Mouse (Mus musculus) CH12.LX (cell line): ENCODE data around the gene Tmem243. TPM values are rescaled to one million over a fixed set of nuclear protein-coding genes. Genes with fewer than 3 reads are reported as not detected.

Experiments used
- DNase-seq: peaks from one replicate; pipeline ENCODE4 v3.0.0-alpha.2; 2013; ENCODE audit errors: extremely low read depth
- H3K27ac ChIP-seq: 2 replicates; pipeline ENCODE4 v1.5.1; 2012; ENCODE audit warnings: low read depth, mild to moderate bottlenecking, control low read depth, moderate library complexity; ENCODE audit not compliant: insufficient read depth
- H3K27me3 ChIP-seq: replicated peaks from 2 replicates; pipeline ENCODE3; 2012; ENCODE audit warnings: inconsistent platforms
- H3K36me3 ChIP-seq, 2 experiments: replicated peaks in 1 of 2; 2 replicates each; pipeline versions ENCODE3 to v1.6.1; 2012; ENCODE audit warnings: inconsistent platforms in 1 of 2, low read length in 1 of 2, mild to moderate bottlenecking in 1 of 2, mixed read lengths in 1 of 2, moderate library complexity in 1 of 2; ENCODE audit not compliant: control insufficient read depth in 1 of 2, insufficient read depth in 1 of 2
- H3K4me1 ChIP-seq, 2 experiments: 2 replicates each; pipeline ENCODE4 v1.6.1; 2012; ENCODE audit warnings: inconsistent platforms in 1 of 2, moderate library complexity in 1 of 2; ENCODE audit not compliant: insufficient read depth in 2 of 2, control insufficient read depth in 1 of 2
- H3K4me2 ChIP-seq: 2 replicates; pipeline ENCODE4 v1.6.1; 2012; ENCODE audit warnings: low read depth, mild to moderate bottlenecking, control low read depth; ENCODE audit not compliant: poor library complexity, insufficient read depth, severe bottlenecking
- H3K4me3 ChIP-seq, 3 experiments: fragments of 150-350 bp in 1 of 3; sonication (generic) in 1 of 3; replicated peaks in 1 of 3; 2 replicates each; pipeline versions ENCODE3 to v1.5.1; 2011 to 2012; ENCODE audit warnings: low read depth in 2 of 3, low read length in 2 of 3, mild to moderate bottlenecking in 2 of 3, moderate library complexity in 2 of 3, control low read depth in 1 of 3, improper control_type of control experiment in 1 of 3, inconsistent platforms in 1 of 3, mixed read lengths in 1 of 3; ENCODE audit not compliant: poor library complexity in 1 of 3
- H3K79me2 ChIP-seq: replicated peaks from 2 replicates; pipeline ENCODE4 v1.6.1; 2012; ENCODE audit warnings: mild to moderate bottlenecking, moderate library complexity; ENCODE audit not compliant: control insufficient read depth, poor library complexity, insufficient read depth, severe bottlenecking; ENCODE audit errors: extremely low read depth
- H3K9ac ChIP-seq: 2 replicates; pipeline ENCODE4 v1.6.1; 2012; ENCODE audit warnings: low read depth, mild to moderate bottlenecking, control low read depth, moderate library complexity; ENCODE audit not compliant: insufficient read depth
- H3K9me3 ChIP-seq: replicated peaks from 2 replicates; pipeline ENCODE3; 2012; ENCODE audit warnings: low read length, inconsistent platforms, mixed read lengths
- BHLHE40 ChIP-seq: IDR thresholded peaks from 2 replicates; pipeline ENCODE4 v1.6.1; 2011; ENCODE audit warnings: mild to moderate bottlenecking, low read depth, low read length, improper control_type of control experiment
- CHD2 ChIP-seq: IDR thresholded peaks from 2 replicates; pipeline ENCODE4 v1.6.1; 2011; ENCODE audit warnings: low read length, improper control_type of control experiment
- CTCF ChIP-seq, 2 experiments: IDR thresholded peaks in 1 of 2; conservative IDR thresholded peaks in 1 of 2; 2 replicates each; pipeline ENCODE4 v1.5.1; 2011 to 2012; ENCODE audit warnings: low read depth in 2 of 2, low read length in 2 of 2, improper control_type of control experiment in 1 of 2, inconsistent platforms in 1 of 2, mild to moderate bottlenecking in 1 of 2, moderate library complexity in 1 of 2
- E2F4 ChIP-seq: IDR thresholded peaks from 2 replicates; pipeline ENCODE4 v1.6.1; 2011; ENCODE audit warnings: low read depth, low read length, improper control_type of control experiment; ENCODE audit not compliant: insufficient replicate concordance
- ELF1 ChIP-seq: IDR thresholded peaks from 2 replicates; pipeline ENCODE4 v1.6.1; 2014; ENCODE audit warnings: low read depth, mild to moderate bottlenecking, inconsistent platforms, low read length, improper control_type of control experiment
- EP300 ChIP-seq: IDR thresholded peaks from 2 replicates; pipeline ENCODE4 v1.6.1; 2011; ENCODE audit warnings: low read length, improper control_type of control experiment
- GABPA ChIP-seq: IDR thresholded peaks from 2 replicates; pipeline ENCODE4 v1.6.1; 2012; ENCODE audit warnings: low read depth, low read length, improper control_type of control experiment, inconsistent platforms; ENCODE audit not compliant: insufficient replicate concordance
- HCFC1 ChIP-seq: IDR thresholded peaks from 2 replicates; pipeline ENCODE4 v1.6.1; 2012; ENCODE audit warnings: low read depth, mild to moderate bottlenecking, inconsistent platforms, low read length, improper control_type of control experiment
- IRF4 ChIP-seq: IDR thresholded peaks from 2 replicates; pipeline ENCODE4 v1.6.1; 2014; ENCODE audit warnings: low read depth, mild to moderate bottlenecking, inconsistent platforms, low read length, improper control_type of control experiment
- MAFK ChIP-seq: IDR thresholded peaks from 2 replicates; pipeline ENCODE4 v1.6.1; 2011; ENCODE audit warnings: low read length, improper control_type of control experiment; ENCODE audit not compliant: insufficient replicate concordance
- MAX ChIP-seq: IDR thresholded peaks from 2 replicates; pipeline ENCODE4 v1.6.1; 2011; ENCODE audit warnings: low read length, improper control_type of control experiment
- MAZ ChIP-seq: IDR thresholded peaks from 2 replicates; pipeline ENCODE4 v1.6.1; 2012; ENCODE audit warnings: low read depth, mild to moderate bottlenecking, inconsistent platforms, low read length, improper control_type of control experiment, moderate library complexity
- MEF2A ChIP-seq: IDR thresholded peaks from 2 replicates; pipeline ENCODE4 v1.6.1; 2014; ENCODE audit warnings: low read depth, mild to moderate bottlenecking, inconsistent platforms, low read length, improper control_type of control experiment, borderline replicate concordance
- MXI1 ChIP-seq: IDR thresholded peaks from 2 replicates; pipeline ENCODE4 v1.6.1; 2011; ENCODE audit warnings: mild to moderate bottlenecking, low read depth, low read length, improper control_type of control experiment
- NELFE ChIP-seq: IDR thresholded peaks from 2 replicates; pipeline ENCODE4 v1.6.1; 2011; ENCODE audit warnings: low read depth, low read length, improper control_type of control experiment
- NRF1 ChIP-seq: IDR thresholded peaks from 2 replicates; pipeline ENCODE4 v1.6.1; 2014; ENCODE audit warnings: low read depth, mild to moderate bottlenecking, inconsistent platforms, low read length, improper control_type of control experiment, moderate library complexity
- PAX5 ChIP-seq: IDR thresholded peaks from 2 replicates; pipeline ENCODE4 v1.6.1; 2012; ENCODE audit warnings: low read length, inconsistent platforms, mixed read lengths
- POLR2A ChIP-seq: IDR thresholded peaks from 2 replicates; pipeline ENCODE4 v1.6.1; 2011; ENCODE audit warnings: low read depth, mild to moderate bottlenecking, improper control_type of control experiment, low read length
- POLR2AphosphoS2 ChIP-seq: IDR thresholded peaks from 2 replicates; pipeline ENCODE4 v1.6.1; 2011; ENCODE audit warnings: low read depth, low read length, improper control_type of control experiment
- RAD21 ChIP-seq: IDR thresholded peaks from 2 replicates; pipeline ENCODE4 v1.6.1; 2011; ENCODE audit warnings: low read depth, mild to moderate bottlenecking, low read length, improper control_type of control experiment, moderate library complexity
- RCOR1 ChIP-seq: conservative IDR thresholded peaks from 2 replicates; pipeline ENCODE4 v1.6.1; 2012; ENCODE audit warnings: low read depth, mild to moderate bottlenecking, inconsistent platforms, low read length, improper control_type of control experiment
- SIN3A ChIP-seq: IDR thresholded peaks from 2 replicates; pipeline ENCODE4 v1.6.1; 2012; ENCODE audit warnings: low read length, improper control_type of control experiment, inconsistent platforms
- SMC3 ChIP-seq: IDR thresholded peaks from 2 replicates; pipeline ENCODE4 v1.6.1; 2011; ENCODE audit warnings: low read depth, low read length, improper control_type of control experiment
- TCF12 ChIP-seq: IDR thresholded peaks from 2 replicates; pipeline ENCODE4 v1.6.1; 2014; ENCODE audit warnings: low read depth, mild to moderate bottlenecking, inconsistent platforms, low read length, improper control_type of control experiment
- USF1 ChIP-seq: IDR thresholded peaks from 2 replicates; pipeline ENCODE4 v1.6.1; 2014; ENCODE audit warnings: low read depth, mild to moderate bottlenecking, inconsistent platforms, low read length, improper control_type of control experiment
- USF2 ChIP-seq: conservative IDR thresholded peaks from 2 replicates; pipeline ENCODE4 v1.6.1; 2011; ENCODE audit warnings: low read depth, low read length, improper control_type of control experiment
- ZKSCAN1 ChIP-seq: IDR thresholded peaks from 2 replicates; pipeline ENCODE4 v1.6.1; 2012; ENCODE audit warnings: low read depth, inconsistent platforms, low read length, improper control_type of control experiment, borderline replicate concordance
- ZMIZ1 ChIP-seq: IDR thresholded peaks from 2 replicates; pipeline ENCODE4 v1.6.1; 2012; ENCODE audit warnings: low read depth, mild to moderate bottlenecking, inconsistent platforms, low read length, improper control_type of control experiment
- ZNF384 ChIP-seq: IDR thresholded peaks from 2 replicates; pipeline ENCODE4 v1.6.1; 2012; ENCODE audit warnings: low read depth, low read length, improper control_type of control experiment, inconsistent platforms
- dilution Hi-C: fragments of 300-500 bp; cut with MboI; formaldehyde crosslinking; loops from 2 replicates; pipeline ENCODE4 v1.14.3; 2020; ENCODE audit warnings: low sequenced_read_pairs; ENCODE audit not compliant: extremely low pct_unique_long_range_greater_than_20kb, extremely low pct_ligation_motif_present
- in situ Hi-C: fragments of 300-500 bp; cut with MboI; formaldehyde crosslinking; loops from 3 replicates; pipeline ENCODE4 v1.14.3; 2019; ENCODE audit warnings: low sequenced_read_pairs, low pct_ligation_motif_present, low pct_unique_long_range_greater_than_20kb, mixed read lengths
- polyA plus RNA-seq: library from polyadenylated mRNA; unstranded; fragments of >175 nt; gene quantifications from 2 replicates; pipeline ENCODE4 v1.2.1, GENCODE M21; 2012; ENCODE audit warnings: low read depth; ENCODE audit not compliant: insufficient read length
- total RNA-seq, 2 experiments: library from RNA; depleted of rRNA; stranded (reverse); fragments of 300-350 nt in 1 of 2; fragments of >200 nt in 1 of 2; gene quantifications; 2 replicates each; pipeline ENCODE4 v1.2.3; 2012 to 2014

Tmem243 gene
- total RNA-seq (2012; rRNA removed) (56.2 and 74.7 TPM in 2 replicates), total RNA-seq (2014; rRNA removed) (102 and 107 TPM in 2 replicates), polyA plus RNA-seq (70.6 and 87.0 TPM in 2 replicates)

DNA sequence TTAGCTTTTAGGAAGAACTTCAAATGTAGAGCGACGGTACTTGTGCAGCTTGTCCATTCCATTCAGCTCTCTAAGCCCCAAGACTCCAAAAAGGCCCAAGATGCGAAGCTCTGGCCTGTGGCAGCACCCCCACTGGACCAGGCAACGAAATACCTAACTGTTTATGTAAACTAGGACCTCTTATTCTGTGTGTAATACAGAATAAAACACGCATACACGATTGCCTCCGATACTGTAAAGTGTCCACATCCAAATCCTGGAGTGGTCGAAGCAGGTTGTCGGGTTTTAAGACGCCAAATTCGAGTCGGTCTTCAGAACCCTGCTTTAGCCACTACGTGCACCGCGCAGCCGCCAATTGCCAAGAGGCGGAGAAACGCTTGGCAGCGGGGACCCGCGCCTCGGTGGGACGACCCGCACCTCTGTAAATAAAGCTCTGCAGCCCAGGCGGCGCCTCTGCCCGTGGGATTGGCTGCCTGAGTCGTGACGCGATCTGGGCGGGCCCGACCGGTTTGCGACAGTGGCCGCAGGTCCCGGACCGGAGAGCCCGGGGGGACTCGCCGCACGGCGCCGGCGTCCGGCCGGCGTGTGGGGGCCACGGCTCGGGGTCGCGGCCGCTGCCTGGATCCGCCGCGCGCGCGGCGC lies at the start of gene Tmem243:
Gene Tmem243 (plus strand): TSS at position 462 of the 642 bp plus-strand sequence.
- TF ChIP-seq NELFE (peak; percentile 58; the same call in 1 of the 2 replicates), RAD21 (no peak), GABPA (no peak), EP300 (0 out of 2 replicates have a peak, but pooled peaks have one; percentile 10), SIN3A (peak; percentile 67; the same call in 1 of the 2 replicates), MXI1 (peak; percentile 17; the same call in 1 of the 2 replicates), ZMIZ1 (0 out of 2 replicates have a peak, but pooled peaks have one; percentile 58), NRF1 (peak; percentile 73), TCF12 (peak; percentile 59; the same call in 1 of the 2 replicates), BHLHE40 (no peak), RCOR1 (no peak; the same call in 1 of the 2 replicates), USF2 (no peak), ZKSCAN1 (no peak), HCFC1 (no peak; the same call in 1 of the 2 replicates), MEF2A (no peak), POLR2A (peak; percentile 74)
- TF ChIP-seq, all 38 proteins: peak for 8
- Histone ChIP-seq H3K27ac (peak within 1 kb of the TSS; percentile 99), H3K9me3 (peaks cover 20% of the 10 kb centered on the region), H3K4me3 (peak within 1 kb of the TSS; percentile 79 to 99 (median 91)), H3K79me2 (peaks cover 42% of the 10 kb centered on the region), H3K4me1 (peaks cover 0 to 29% of the 10 kb centered on the region in 2 experiments; a peak in 2 of 4 replicates), H3K9ac (peak within 1 kb of the TSS; percentile 97), H3K27me3 (no peaks in the 10 kb centered on the region), H3K36me3 (peaks cover 4 to 10% of the 10 kb centered on the region in 2 experiments), H3K4me2 (peak within 1 kb of the TSS; percentile 96)
- dilution Hi-C loops, result no loop called here
- in situ Hi-C loops, result no loop called here
- DNase-seq, result peak; percentile 82

DNA sequence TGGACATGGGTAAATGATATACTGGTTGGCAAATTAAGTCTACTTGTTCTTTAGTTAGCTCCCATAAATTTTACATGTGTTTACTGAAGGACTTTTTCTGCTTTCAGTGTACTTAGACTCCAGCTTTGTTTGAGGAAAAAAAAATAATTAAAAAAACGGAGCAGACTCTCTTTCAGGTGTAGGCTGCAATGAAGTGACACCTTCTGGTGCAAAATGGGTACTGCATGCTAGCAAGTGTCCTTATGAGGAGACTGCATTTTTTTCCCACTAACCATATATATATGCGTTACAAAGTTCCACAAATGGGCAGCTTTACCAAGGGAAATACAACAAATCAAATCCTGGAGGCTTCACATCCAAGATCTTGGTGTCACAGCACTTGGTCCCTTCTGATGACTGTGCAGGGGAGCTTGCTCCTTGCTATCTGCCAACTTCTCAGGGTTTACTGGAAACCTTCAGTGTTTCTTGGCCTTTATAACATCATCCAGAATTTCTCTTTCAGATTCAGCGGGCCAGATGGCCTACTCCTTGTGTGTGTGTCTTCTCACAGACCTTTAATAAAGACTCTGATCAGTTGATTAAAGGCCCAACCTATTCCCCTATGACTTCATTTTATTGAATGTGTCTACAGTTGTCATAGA lies 44.3 kb upstream of the Tmem243 start:
- Histone ChIP-seq H3K9me3 (no peaks in the 10 kb centered on the region), H3K79me2 (no peaks in the 10 kb centered on the region), H3K4me1 (peaks cover 0 to 14% of the 10 kb centered on the region in 2 experiments; a peak in 3 of 4 replicates), H3K27me3 (no peaks in the 10 kb centered on the region), H3K4me3 (no peak overlapping the region), H3K36me3 (no peaks in the 10 kb centered on the region), H3K9ac (no peak overlapping the region), H3K27ac (no peak overlapping the region), H3K4me2 (no peak overlapping the region)
- dilution Hi-C loops, result no loop called here
- DNase-seq, result peak; percentile 75
- in situ Hi-C loops, result no loop called here
- no peak for TF ChIP-seq CHD2
- TF ChIP-seq NRF1, result no peak
- TF ChIP-seq SIN3A, result 0 out of 2 replicates have a peak, but pooled peaks have one; percentile 34
- no peak for TF ChIP-seq E2F4
- TF ChIP-seq MAX, result peak; percentile 37; the same call in 1 of the 2 replicates
- no peak for TF ChIP-seq BHLHE40
- peak; percentile 99 for TF ChIP-seq SMC3
- no peak for TF ChIP-seq USF1
- no peak for TF ChIP-seq TCF12
- no peak for TF ChIP-seq POLR2A
- TF ChIP-seq CTCF (conservative IDR thresholded peaks at IDR 0.05 in 1 of 2, IDR thresholded peaks at IDR 0.05 in 1 of 2; ENCODE audit: low read depth in 2 of 2, low read length in 2 of 2), result peak; percentile 90
- no peak for TF ChIP-seq ZMIZ1
- no peak for TF ChIP-seq POLR2AphosphoS2
- no peak for TF ChIP-seq EP300
- TF ChIP-seq IRF4, result peak; percentile 57; the same call in 1 of the 2 replicates
- TF ChIP-seq ELF1, result no peak
- peak; percentile 12; the same call in 1 of the 2 replicates for TF ChIP-seq MAFK
- 0 out of 2 replicates have a peak, but pooled peaks have one; percentile 33 for TF ChIP-seq MAZ
- TF ChIP-seq GABPA, result no peak
- no peak for TF ChIP-seq PAX5
- peak; percentile 98 for TF ChIP-seq ZNF384
